Mouse (Mus musculus) C2C12 (cell line): ENCODE results near the gene S1pr2.
"Not testable (repeated sequence)": the region's sequence is repeated elsewhere in the genome, so short reads cannot be mapped to it uniquely, and the experiment has no call there.

Source experiments
- CTCF ChIP-seq: IDR thresholded peaks from one replicate; pipeline ENCODE4 v1.5.1; 2011; ENCODE audit not compliant: control insufficient read depth, insufficient read depth, insufficient read length
- MAX ChIP-seq: IDR thresholded peaks from one replicate; pipeline ENCODE4 v1.6.1; 2011; ENCODE audit warnings: mild to moderate bottlenecking, control low read depth
- MYOG ChIP-seq: IDR thresholded peaks from one replicate; pipeline ENCODE4 v1.6.1; 2011; ENCODE audit not compliant: control insufficient read depth, insufficient read length; ENCODE audit errors: extremely low read depth
- USF1 ChIP-seq: IDR thresholded peaks from one replicate; pipeline ENCODE4 v1.6.1; 2011; ENCODE audit warnings: low read depth, mild to moderate bottlenecking, control low read depth, moderate library complexity

DNA sequence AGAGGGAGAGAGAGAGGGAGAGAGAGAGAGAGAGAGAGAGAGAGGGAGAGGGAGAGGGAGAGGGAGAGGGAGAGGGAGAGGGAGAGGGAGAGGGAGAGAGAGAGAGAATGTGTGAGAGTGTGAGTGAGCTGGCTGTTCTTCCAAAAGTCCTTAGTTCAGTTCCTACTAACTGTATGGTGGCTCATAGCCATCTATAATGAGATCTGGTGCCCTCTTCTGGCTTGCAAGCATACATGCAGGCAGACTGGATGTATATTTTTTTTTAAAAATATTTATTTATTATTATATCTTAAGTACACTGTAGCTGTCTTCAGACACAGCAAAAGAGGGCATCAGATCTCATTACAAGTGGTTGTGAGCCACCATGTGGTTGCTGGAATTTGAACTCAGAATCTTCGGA is 21.8 kb upstream of the S1pr2 start:
- not testable (repeated sequence) for TF ChIP-seq CTCF, MYOG, USF1, MAX
